Mouse (Mus musculus): Measurements from ENCODE around the gene Hist1h4f.
A peak's percentile ranks its signal among the peaks of the same experiment; 100 is the strongest.

DNA sequence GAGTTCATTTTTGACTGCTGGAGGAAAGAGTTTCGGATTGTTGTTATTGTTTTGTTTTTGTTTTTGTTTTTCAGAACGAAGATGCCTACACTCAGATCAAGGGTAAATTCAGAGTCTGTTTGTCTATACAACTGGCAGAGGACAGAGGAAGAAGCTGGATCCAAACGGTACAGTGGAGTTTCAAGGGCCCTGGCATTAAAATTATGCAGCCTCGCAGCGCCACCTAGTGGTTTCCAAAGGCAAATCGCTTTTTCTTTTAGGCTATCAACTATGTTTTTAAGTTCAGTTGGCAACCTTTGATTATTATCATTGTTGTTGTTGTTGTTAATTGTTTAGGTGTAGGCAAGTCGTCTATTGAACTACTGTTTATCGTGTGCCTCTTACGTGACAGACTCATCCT, 46.5 kb upstream of the Hist1h4f start:
- TF ChIP-seq CTCF (conservative IDR thresholded peaks at IDR 0.05; ENCODE audit: insufficient read depth, insufficient read length, low read depth, low read length): peak; percentile 74
- TF ChIP-seq POLR2A (IDR thresholded peaks at IDR 0.05; ENCODE audit: low read depth, low read length): no peak

Data from kidney, adult 2 months (tissue).